Mouse (Mus musculus) E14TG2a.4 (cell line): ENCODE measurements around the gene Cdk2ap2.

Experiments used
- CTCF ChIP-seq: conservative IDR thresholded peaks from 2 replicates; pipeline ENCODE4 v1.5.1; 2014; ENCODE audit warnings: low read length
- NANOG ChIP-seq: IDR thresholded peaks from 2 replicates; pipeline ENCODE4 v1.6.1; 2014; ENCODE audit warnings: borderline replicate concordance, low read length, mixed read lengths
- POU5F1 ChIP-seq: IDR thresholded peaks from 2 replicates; pipeline ENCODE4 v1.6.1; 2014; ENCODE audit warnings: low read length, borderline replicate concordance

GRCm38 (mm10) chr19:4055947-4056693 lies 40.9 kb upstream of the Cdk2ap2 start:
- no peak for TF ChIP-seq CTCF
- no peak for TF ChIP-seq POU5F1
- no peak for TF ChIP-seq NANOG
